Mouse (Mus musculus) lung, postnatal 14 days (tissue): ENCODE data around the gene Efna1.

Experiments used
- DNase-seq: peaks from one replicate; pipeline ENCODE4 v3.0.0; 2021

Gene Efna1

DNA sequence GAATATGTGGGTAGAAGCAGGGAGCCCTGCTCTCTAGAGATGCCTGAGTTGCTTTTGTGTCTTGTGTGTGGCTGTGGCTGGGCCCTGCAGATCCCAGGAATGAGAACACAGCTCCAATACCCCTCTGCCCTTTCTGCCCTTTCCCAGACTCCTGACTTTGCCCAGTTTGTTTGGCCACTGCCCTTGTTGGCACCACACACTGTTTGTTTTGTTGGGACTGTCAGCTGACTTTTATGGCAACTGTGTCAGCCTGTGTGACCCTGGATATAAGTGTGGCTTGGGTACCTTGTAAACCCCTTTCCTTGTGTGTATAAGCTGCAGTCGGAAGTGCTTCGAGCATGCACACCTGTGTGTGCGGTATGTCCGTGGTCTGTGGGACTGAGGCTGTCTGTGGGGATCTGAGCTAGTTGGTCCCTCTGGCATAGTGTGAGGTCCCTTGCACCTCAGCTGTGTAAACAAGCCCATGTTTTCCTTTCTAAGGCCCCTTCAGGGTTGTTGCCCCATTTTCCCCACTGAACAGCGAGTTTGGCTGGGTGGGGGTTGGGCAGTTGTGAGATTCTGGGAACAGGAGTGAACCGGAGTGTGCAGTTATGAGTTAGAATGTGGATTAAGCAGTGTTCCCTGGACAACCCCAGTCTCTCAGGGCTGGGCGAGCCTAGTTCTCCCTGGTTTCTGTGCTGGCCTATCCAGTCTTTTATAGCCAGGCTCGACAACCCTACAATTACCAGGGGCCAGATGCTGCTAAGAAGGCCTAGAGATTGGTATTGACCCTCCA lies 24.8 kb upstream of the Efna1 start:
- no peak for DNase-seq

DNA sequence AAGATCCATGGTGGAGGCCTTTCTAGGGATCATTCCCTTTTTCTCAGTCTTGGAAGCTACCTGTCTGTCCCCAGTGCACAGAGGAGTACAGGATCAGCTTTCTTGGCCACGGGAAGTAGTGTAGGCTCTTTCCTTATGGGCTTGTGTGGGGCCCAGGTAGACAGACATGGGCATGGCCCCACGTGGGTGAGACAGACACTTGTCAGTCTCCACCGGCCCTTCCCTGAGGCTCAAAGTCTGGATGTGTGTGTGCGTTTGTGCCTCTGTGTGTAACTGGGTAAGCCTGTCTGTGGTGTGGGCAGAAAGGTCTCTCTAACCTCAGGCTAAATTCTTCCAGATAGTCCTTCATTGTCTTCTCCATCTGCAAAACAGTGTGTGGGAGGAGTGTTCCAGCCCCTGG lies 24.2 kb upstream of the Efna1 start:
- DNase-seq, result no peak

DNA sequence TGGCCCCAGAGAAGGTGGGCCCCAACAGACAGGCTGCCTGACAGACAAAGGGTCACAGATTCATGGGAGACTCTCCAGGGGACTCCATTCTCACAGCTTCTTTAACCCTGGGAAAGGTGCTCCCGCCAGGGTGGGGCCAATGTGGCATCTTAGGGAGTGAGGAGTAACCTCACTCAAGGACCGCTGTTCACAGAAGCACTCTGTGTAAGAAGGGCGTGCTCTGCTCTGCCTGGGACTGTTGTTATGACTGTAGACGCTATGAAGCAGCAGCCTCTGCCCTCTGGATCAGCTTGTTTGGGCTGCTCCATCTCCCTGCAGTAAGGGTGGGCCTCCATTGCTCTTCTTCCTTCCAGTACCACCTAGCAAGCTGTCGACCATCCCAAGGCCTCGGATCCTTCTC lies 23.5 kb upstream of the Efna1 start:
- DNase-seq, result no peak

DNA sequence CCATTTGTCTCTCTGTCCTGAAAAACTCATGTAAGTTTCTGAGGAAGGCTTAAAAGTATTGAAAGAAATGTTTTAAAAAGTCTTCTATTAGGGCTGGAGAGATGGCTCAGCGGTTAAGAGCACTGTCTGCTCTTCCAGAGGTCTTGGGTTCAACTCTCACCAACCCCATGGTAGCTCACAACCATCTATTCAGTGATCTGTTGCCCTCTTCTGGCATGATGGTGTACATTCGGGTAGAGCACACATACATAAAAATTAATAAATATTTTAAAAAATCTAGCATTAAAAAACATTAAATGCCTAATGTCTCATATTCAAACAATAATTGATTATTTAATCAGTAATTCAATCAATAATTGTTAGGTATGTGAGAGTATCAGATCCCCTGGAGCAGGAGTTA lies 19.6 kb upstream of the Efna1 start:
- no peak for DNase-seq

DNA sequence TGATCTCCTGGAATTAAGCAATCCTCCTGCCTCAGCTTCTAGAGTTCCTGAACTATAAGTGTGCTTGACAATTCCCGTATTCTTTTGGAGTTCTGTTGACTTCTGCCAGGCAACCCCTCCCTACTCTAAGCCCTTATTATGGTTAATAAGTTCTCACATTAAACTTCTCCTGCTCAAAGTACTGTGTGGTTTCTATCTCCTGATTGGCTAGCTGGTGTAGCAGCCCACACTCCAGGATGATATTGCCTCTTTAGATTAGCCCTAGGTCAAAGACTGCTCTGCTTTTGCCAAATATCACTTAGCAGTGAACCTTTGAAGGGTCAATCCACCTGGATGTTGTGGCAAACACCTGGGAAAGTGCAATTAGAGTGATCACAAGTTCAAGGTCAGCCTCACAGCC lies 19.1 kb upstream of the Efna1 start:
- no peak for DNase-seq

DNA sequence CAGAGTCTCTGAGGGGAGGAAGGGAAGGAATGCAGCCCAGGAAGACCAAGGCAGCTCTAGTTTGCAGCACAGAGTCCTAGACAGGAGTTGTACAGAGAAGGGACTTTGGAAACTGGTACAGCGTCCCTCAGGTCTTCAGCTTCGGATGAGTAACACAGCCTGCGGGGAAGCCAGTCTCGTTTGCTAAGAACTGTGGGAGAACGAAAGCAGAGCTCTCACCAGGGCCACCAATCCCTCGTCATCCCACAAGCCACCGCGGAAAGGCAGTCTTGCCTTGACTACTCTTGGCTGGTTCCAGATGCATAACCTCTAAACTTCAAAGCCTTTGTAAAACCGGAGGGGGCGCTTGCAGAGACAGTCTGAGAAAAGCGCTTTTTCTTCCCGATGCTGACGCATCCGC lies 18.6 kb upstream of the Efna1 start:
- peak; percentile 25 for DNase-seq

DNA sequence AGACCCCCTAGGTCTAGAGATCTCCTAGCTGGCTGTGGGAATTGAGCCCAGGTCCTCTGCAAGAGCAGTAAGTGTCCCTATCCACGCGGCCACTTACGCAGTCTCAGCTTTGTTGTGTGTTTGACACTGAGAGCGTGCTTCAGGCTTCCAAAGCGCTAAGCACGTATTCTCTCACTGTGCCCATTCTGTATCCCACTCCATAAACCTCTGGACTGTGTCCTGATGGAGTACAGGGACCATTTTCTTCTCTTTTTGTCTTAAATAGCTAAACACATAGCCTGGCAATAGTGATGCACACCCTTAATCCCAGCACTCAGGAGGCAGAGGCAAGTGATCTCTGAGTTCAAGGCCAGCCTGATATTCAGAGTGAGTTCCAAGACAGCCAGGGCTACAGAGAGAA lies 18.0 kb upstream of the Efna1 start:
- DNase-seq, result no peak

DNA sequence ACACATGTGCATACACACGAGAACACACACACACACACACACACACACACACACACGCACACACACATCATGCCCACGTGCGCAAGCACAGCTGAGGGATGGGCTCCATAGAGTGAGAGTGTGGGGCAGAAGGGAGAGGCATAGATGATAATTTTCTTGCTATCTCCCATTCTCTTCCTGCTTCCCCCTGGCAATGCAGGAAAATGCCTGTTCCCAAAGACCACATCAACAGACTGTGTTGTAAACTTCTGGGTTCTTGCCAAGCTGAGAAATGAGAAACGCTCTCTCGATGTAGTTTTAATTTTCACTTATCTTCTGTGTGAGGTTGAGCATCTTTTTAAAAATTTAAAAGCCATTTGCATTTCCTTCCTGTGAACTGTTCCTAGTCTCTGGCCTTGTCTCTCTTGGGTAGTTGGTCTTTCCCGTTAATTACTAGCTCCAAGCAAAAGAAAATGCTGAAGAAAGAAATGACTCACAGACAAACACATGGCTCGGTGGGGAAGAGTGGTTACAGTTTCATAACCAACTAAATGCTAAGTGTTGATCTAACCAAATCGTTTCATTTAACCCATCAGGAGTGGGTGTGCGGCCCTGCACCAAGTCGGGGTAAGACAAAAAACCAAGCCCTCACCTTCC lies 15.9 kb upstream of the Efna1 start:
- no peak for DNase-seq

DNA sequence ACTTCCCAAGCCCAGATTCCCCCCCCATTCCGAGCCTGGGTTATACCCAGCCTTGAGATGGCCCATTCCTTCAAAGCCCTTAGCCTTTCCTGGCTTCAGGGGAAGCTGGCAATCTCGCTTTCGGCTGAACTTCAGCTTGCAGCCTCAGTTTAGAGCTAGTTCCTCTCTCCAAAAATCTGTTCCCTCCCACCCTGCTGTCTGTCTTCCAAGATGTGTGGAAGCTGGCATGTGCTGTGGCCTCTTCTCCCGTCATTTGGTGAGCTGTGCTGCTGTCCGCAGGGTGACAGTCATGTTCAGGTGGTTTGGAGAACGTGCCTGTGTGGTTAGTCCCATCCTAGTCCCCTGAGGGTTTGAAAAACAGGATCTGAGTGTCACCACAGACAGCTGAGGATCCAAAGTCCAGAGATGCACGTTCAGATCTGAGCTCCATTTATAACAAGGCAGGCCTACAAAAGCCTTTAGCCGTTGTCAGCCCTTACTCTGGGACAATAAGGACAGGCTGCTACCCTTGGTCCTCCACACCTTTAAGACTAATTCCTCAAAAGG lies 14.8 kb upstream of the Efna1 start:
- no peak for DNase-seq

DNA sequence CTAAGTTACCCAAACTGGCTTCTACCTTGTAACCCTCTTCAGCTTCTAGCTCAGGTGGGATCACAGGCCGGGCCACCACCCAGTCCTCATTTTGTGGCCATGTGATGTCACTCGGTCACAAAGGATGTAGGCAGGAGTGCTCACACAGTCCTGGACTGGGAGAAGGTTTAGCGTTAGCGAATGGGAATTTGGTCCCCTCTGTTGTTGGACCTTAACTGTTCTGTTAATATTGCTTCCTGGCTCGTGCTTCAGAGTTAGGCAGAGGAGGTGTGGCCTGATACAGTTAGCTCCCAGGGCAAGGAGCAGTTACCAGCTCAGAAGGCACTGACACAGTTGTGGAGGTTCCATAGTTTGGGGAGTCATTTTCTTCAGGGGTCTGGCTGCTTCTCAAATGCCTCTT lies 13.3 kb upstream of the Efna1 start:
- DNase-seq, result no peak

DNA sequence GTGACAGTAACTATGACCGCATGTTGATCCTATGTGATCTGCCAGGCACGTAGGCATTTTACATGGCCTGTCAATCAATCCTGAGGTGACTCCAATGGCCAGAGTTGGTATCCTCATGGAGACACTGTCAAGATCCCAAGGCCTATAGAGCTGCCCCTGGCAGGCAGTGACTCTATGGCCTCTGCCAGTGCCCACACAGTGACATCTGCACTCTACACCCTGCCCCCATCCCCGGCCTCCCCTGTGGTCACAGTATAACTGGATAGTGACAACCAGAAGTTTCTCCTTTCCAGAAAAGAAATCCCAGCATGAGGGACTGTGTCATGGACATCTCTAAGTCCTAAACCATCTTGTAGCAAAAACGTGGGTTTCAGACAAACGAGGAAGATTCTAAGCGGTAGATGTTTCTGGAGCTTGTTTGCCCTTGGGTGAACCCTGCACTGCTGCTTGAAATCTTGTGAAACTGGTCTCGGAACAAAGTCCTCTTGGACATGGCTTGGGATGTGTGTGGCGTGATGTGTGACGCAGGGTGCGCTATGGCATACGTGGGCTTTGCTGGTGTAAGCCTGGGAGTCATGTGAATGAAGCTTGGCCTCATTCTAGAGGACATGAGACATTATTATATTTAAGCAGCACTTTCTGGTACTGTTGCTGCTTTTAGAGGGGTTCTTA lies 12.4 kb upstream of the Efna1 start:
- DNase-seq, result no peak

DNA sequence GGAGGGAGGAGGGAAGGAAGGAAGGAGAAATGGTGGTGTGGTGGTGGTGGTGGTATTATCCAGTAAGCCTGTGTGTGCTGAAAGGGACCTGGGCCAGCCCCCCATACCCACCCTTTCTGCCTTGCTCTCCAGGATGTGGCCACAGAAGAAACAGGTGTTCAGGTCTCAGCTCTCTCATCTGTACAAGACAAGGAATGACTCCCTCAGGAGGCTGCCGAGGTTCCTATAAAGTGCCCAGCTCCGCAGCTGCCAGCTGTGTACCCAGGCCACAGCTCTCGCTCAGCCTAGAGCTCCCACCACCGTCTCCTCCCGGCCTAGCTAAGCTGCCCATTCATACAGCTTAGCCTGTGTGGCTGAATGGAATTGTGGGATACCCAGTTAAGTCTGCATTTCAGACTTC lies 11.4 kb upstream of the Efna1 start:
- DNase-seq, result no peak

DNA sequence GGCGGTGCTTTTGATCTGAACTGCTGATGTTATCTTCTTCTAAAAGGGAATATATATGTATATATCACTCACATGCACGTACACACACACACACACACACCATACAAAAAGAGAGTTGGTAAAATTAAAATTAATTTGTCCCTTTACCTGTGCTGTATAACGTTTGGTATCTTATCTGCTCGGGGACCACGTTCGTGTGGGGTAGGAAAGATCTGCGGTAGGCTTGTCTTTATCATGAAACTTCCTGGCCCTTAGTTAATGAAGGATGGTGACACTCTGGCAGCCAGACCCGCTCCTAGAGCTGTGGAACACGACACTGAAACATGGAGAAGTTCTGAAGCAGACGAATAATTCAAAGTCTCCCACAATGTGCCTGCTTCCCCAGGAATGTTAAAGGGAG lies 10.9 kb upstream of the Efna1 start:
- no peak for DNase-seq

DNA sequence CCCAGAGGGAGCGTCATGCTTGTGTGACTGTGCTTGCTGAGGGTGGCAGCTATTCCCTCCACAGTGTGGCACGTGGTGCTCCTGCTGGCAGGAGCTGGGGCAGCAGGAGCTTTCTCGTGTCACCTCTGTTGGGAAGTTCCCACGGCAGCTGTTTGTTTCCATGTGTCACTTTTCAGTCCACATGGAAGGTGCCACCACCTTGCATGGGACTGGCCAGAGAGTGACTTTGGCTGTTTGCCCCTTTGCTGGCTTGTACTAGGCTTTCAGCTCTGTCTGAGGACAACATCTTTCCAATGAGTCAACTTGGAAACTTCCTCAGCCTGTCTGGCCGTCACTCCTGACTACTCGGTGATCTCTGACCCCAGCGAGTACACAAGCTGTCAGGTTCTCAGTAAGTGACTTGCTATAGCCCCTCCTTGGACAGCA lies 7.6 kb upstream of the Efna1 start:
- no peak for DNase-seq

DNA sequence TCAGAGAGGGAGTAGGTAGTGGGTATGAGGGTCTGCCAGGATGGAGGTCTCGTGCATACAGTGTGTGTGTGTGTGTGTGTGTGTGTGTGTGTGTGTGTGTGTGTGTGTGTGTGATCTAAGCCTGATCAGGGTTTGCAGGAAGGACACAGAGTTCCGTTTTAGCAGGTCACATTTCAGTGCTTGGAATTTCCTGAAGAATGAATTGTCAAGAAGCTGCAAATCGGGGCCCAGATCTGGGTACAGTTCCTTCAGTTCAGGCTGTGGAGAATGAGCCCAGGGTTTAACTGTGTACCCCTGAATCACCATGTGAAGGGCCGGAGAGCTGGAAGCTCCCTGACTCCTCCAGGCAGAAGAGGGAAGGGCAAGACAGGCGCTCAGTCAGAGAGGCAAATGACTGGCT lies 6.3 kb upstream of the Efna1 start:
- DNase-seq, result no peak

DNA sequence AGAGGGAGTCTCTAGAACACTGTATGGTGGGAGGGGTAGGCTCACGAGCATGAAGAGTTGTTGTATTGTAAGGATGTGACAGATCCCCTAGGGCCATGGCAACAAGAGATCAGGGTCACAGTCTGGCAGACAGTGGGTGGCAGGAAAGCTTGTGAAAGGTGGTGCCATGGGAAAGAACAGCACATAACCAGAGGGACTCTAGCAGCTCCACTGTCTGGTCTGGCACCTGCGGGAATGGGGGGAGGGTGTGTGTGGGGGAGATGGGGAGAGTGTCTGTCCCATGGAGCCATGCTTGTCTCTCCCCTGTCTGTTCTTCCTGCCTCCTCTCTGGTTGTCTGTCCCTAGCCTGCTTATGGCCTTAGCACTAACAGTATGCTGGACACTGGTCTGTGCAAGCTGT lies 4.6 kb upstream of the Efna1 start:
- no peak for DNase-seq

DNA sequence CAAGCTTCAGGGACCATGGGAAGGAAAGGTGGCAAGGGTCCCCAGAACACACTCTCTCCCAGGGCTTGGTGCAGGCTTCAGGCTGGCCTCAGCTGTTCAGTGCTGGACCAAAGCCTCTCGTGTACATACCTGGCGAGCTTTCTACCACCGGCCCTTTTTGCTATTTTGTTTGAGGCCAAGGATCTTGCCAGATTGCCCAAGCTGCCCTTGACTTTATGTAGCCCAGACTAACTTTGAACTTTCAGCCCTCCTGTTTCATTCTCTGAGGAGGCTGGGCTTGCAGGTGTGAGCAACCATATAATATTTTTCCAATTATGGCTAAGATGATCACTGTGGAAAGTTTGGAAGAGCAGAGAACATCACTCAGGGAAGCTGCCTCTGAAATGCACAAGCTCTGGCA lies 3.3 kb upstream of the Efna1 start:
- DNase-seq, result no peak

DNA sequence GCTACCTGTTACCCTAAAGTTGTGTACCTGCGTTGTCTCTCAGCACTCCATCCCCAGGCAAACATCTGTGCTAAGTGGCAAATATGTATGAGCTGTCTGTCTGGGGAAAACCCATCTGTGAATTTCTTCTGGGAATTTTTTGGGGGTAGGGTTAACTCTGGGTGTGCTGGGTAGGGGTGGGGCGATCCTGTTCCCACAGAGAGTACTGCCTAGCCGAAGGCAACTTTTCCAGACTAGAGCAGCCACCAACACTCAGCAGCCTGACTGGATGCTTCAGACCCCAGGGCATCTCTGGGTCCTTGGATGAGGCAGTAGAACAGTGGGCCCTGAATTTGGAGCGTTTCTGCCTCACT lies 1.3 kb upstream of the Efna1 start:
- DNase-seq, result no peak

DNA sequence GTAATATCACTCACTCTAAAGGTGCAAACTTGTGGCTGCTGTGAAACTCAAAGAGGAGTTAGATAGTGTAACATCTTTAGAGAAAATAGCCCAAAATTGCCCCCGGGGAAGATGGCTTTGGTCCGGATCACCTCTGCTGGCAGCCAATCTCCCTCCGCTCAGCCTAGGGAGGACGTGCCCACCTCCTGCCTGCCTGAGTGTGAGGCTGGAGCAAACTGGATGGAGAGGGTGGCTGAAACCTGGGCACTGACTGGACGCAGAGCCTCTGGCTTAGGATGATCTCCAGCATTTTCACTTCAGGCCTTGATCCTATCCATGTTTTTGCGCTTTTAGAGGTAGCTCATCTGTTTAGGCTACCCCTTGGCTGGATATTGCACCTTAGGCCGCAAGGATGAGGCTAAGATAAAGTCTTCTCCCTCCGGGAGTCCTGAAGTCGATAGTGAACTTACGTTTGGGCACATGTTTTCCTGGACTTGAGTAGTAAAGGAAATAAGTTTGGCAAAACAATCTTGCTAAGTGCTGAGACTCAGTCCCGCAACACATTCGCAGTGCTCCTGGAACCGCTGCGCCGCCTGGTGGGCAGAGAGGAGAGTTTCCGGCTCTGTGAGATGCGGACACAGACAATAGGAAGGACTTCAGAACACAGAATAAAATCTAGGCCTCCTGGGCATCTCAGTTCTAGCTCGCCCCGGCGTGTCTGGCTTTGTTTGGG lies 793 bp upstream of the Efna1 start:
- peak; percentile 91 for DNase-seq

DNA sequence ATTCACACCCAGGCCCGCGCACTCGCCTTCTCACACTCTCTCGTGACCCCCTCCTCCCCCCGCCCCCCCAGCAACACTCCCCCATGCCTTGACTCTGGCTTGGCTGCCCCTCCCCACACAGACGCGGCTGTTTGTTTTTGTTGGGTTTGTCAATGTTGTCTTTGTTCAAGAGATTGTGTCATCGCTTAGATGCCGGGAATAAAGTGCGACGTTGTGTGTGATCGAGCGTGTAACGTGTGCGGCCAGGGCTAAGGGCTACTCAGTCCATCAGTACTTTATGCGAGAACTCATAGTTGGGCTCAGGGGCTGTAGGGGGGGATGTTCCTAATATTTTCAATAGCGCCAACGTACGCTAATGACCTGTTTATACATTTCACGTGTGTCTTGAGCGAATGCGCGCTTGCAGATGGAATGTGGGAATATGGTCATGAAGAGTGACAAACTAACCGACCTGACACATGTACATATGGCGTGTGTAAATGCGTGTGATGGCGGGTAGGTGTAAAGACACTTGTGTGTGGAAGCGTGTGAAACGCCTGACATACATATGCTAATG lies 814 bp downstream of the Efna1 start:
- peak; percentile 58 for DNase-seq

DNA sequence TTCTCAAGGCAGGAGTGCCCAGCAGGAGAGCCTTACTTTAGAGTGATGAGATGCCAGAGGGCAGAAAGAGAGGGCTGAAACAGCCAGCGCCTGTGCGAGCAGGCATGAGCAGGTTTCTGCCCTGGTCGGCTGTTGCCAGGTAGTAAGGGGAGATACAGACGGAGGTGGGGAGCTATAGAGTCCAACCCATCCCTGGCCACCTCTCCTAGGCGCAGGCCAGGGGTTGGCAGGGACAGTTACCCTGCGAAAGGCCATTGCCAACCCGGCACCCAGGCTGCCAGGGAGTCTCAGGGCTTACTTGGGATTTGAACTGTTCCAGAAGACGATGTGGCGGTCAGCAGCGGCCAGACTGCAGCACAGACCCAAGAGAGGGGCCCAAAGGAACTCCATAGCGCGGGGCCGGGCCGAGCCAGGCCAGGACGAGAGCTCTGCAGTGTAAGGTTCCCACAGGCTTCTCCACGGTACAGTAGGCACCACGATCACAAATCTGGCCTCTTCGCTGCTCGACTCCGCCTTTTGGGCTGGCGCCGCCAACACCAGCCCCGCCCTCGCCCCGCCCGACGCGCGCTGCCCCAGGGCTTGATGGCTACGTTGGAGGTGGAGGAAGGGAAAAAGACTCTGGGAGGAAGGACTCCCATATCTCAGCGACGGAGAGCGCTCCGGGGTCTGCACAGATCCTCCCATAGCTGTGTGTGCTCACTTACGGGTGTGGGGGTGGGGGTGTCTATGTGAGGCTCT lies 1.6 kb downstream of the Efna1 start:
- peak; percentile 92 for DNase-seq

DNA sequence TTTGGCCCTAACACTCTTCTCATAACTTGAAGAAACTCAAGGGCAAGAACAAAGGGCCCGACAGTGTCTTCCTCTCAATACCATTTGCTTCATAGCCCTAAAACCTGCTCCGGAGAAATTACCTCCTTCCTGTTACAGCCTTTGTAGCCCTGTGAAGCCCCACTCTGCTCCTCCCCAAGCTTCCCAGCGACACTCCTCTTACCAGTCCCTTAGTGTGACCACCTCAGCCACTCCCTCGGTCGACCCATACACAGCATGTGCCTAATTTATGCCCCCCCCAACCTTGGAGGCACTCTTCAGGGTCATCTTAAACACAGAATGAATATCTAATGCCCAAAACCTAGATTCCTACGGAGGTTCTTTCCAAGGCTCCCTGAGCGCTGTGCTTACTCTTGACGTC lies 2.3 kb downstream of the Efna1 start:
- DNase-seq, result no peak
